Mouse (Mus musculus): ENCODE measurements around the gene Gm42906. TPM values are rescaled to one million over a fixed set of nuclear protein-coding genes. Genes with fewer than 3 reads are reported as not detected.

The Gm42906 gene
- total RNA-seq, 2 experiments from 2014 or later = not detected

- Histone ChIP-seq H3K4me3 (peak overlapping the region; percentile 32), H3K27ac (peak overlapping the region; percentile 6; the same call in 1 of the 2 replicates)
- no peak for DNase-seq (ENCODE audit: extremely low spot score in 1 of 2, low spot score in 2 of 2)
- intact Hi-C loops (cut with DNase I) = no loop called here
- TF ChIP-seq CTCF (IDR thresholded peaks at IDR 0.05) = no peak
These were observed 300.7 kb downstream of the Gm42906 start for GRCm38 (mm10) chr5:151127298-151127717.

- no peak for TF ChIP-seq CTCF (IDR thresholded peaks at IDR 0.05)
- intact Hi-C loops (cut with DNase I) = no loop called here
- DNase-seq (ENCODE audit: extremely low spot score in 1 of 2, low spot score in 2 of 2) = no peak
- Histone ChIP-seq H3K27ac (peak overlapping the region; percentile 6; the same call in 1 of the 2 replicates), H3K4me3 (peak overlapping the region; percentile 32)
These were observed 301.4 kb downstream of the Gm42906 start for GRCm38 (mm10) chr5:151126608-151127005.

- DNase-seq (ENCODE audit: extremely low spot score in 1 of 2, low spot score in 2 of 2) = no peak
- Histone ChIP-seq H3K27ac (no peak overlapping the region; the same call in 1 of the 2 replicates), H3K4me3 (peak overlapping the region; percentile 32)
- intact Hi-C loops (cut with DNase I) = no loop called here
- TF ChIP-seq CTCF (IDR thresholded peaks at IDR 0.05) = no peak
These were observed 301.9 kb downstream of the Gm42906 start for GRCm38 (mm10) chr5:151125985-151126607.

GRCm38 (mm10) chr5:151117846-151118245 lies 310.1 kb downstream of the Gm42906 start:
- no peak for DNase-seq (ENCODE audit: extremely low spot score in 1 of 2, low spot score in 2 of 2)
- intact Hi-C loops (cut with DNase I) = loop anchor here (10.0 kb wide), 1 partner anchor 443 kb away; the partner anchor contains the start of gene Pds5b
- Histone ChIP-seq H3K4me3 (no peak overlapping the region), H3K27ac (no peak overlapping the region)
- no peak for TF ChIP-seq CTCF (IDR thresholded peaks at IDR 0.05)

- DNase-seq (ENCODE audit: extremely low spot score in 1 of 2, low spot score in 2 of 2) = no peak
- intact Hi-C loops (cut with DNase I) = loop anchor here (10.0 kb wide), 1 partner anchor 442 kb away; the partner anchor contains the start of gene Pds5b
- TF ChIP-seq CTCF (IDR thresholded peaks at IDR 0.05) = no peak
- H3K27ac ChIP-seq = no peak overlapping the region
- no peak overlapping the region for H3K4me3 ChIP-seq
These were observed 311.6 kb downstream of the Gm42906 start for GRCm38 (mm10) chr5:151116192-151116887.

- Histone ChIP-seq H3K4me3 (no peak overlapping the region), H3K27ac (no peak overlapping the region)
- intact Hi-C loops (cut with DNase I) = loop anchor here (10.0 kb wide), 1 partner anchor 438 kb away; the partner anchor contains the start of gene Pds5b
- TF ChIP-seq CTCF (IDR thresholded peaks at IDR 0.05) = no peak
- no peak for DNase-seq (ENCODE audit: extremely low spot score in 1 of 2, low spot score in 2 of 2)
These were observed 315.2 kb downstream of the Gm42906 start for GRCm38 (mm10) chr5:151112743-151113142.

GRCm38 (mm10) chr5:151111080-151111871 lies 316.7 kb downstream of the Gm42906 start:
- intact Hi-C loops (cut with DNase I) = loop anchor here (10.0 kb wide), 1 partner anchor 436 kb away; the partner anchor contains the start of gene Pds5b
- Histone ChIP-seq H3K27ac (peak overlapping the region; percentile 90; the same call in 1 of the 2 replicates), H3K4me3 (no peak overlapping the region)
- DNase-seq (ENCODE audit: extremely low spot score in 1 of 2, low spot score in 2 of 2) = no peak
- TF ChIP-seq CTCF (IDR thresholded peaks at IDR 0.05) = no peak

- intact Hi-C loops (cut with DNase I) = loop anchor here (10.0 kb wide), 1 partner anchor 436 kb away; the partner anchor contains the start of gene Pds5b
- no peak for TF ChIP-seq CTCF (IDR thresholded peaks at IDR 0.05)
- no peak overlapping the region for H3K4me3 ChIP-seq
- peak; percentile 24 to 41 for DNase-seq (ENCODE audit: extremely low spot score in 1 of 2, low spot score in 2 of 2)
- peak overlapping the region; percentile 90 for H3K27ac ChIP-seq
These were observed 317.5 kb downstream of the Gm42906 start for GRCm38 (mm10) chr5:151110461-151110908.

- Histone ChIP-seq H3K27ac (peak overlapping the region; percentile 71), H3K4me3 (no peak overlapping the region)
- TF ChIP-seq CTCF (IDR thresholded peaks at IDR 0.05) = no peak
- DNase-seq (ENCODE audit: extremely low spot score in 1 of 2, low spot score in 2 of 2) = no peak
- intact Hi-C loops (cut with DNase I) = loop anchor here (10.0 kb wide), 1 partner anchor 435 kb away; the partner anchor contains the start of gene Pds5b
These were observed 318.1 kb downstream of the Gm42906 start for GRCm38 (mm10) chr5:151109822-151110221.

GRCm38 (mm10) chr5:151108955-151109354 lies 319.0 kb downstream of the Gm42906 start:
- no peak for DNase-seq (ENCODE audit: extremely low spot score in 1 of 2, low spot score in 2 of 2)
- intact Hi-C loops (cut with DNase I) = no loop called here
- H3K27ac ChIP-seq = peak overlapping the region; percentile 56
- TF ChIP-seq CTCF (IDR thresholded peaks at IDR 0.05) = no peak
- H3K4me3 ChIP-seq = no peak overlapping the region; the same call in 1 of the 2 replicates

- peak overlapping the region; percentile 3; the same call in 1 of the 2 replicates for H3K27ac ChIP-seq
- intact Hi-C loops (cut with DNase I) = no loop called here
- no peak for TF ChIP-seq CTCF (IDR thresholded peaks at IDR 0.05)
- H3K4me3 ChIP-seq = no peak overlapping the region; the same call in 1 of the 2 replicates
- no peak for DNase-seq (ENCODE audit: extremely low spot score in 1 of 2, low spot score in 2 of 2)
These were observed 319.6 kb downstream of the Gm42906 start for GRCm38 (mm10) chr5:151108291-151108897.
